Mouse (Mus musculus) G1E (cell line): ENCODE measurements around the gene Cfap161. TPM values are rescaled to one million over a fixed set of nuclear protein-coding genes. Genes with fewer than 3 reads are reported as not detected.

ENCODE experiments used
- ATAC-seq: 2 replicates; pipeline ENCODE4 v1.8.0; 2016; ENCODE audit warnings: mild to moderate bottlenecking; ENCODE audit not compliant: insufficient number of reproducible peaks, poor library complexity, low FRiP score, severe bottlenecking; ENCODE audit errors: extremely low read depth
- DNase-seq: peaks from one replicate; pipeline ENCODE4 v3.0.0; 2012; ENCODE audit warnings: low spot score
- H3K27me3 ChIP-seq: 2 replicates; pipeline ENCODE4 v1.6.1; 2012; ENCODE audit warnings: mild to moderate bottlenecking, low read length, inconsistent platforms; ENCODE audit not compliant: insufficient read depth
- H3K36me3 ChIP-seq: replicated peaks from 2 replicates; pipeline ENCODE3; 2012; ENCODE audit warnings: mild to moderate bottlenecking, inconsistent platforms
- H3K4me1 ChIP-seq: 2 replicates; pipeline ENCODE4 v1.6.1; 2012; ENCODE audit warnings: low read depth, low read length, inconsistent platforms, mixed read lengths; ENCODE audit not compliant: insufficient read depth
- H3K4me3 ChIP-seq: 2 replicates; pipeline ENCODE4 v1.5.1; 2012; ENCODE audit warnings: low read depth, mild to moderate bottlenecking, inconsistent platforms, low read length, moderate library complexity, mixed read lengths
- H3K9me3 ChIP-seq: replicated peaks from 2 replicates; pipeline ENCODE4 v1.6.1; 2012; ENCODE audit warnings: inconsistent platforms
- CTCF ChIP-seq: IDR thresholded peaks from 2 replicates; pipeline ENCODE4 v1.5.1; 2012; ENCODE audit warnings: low read depth, low read length, inconsistent platforms, mixed read lengths
- GATA1 ChIP-seq: IDR thresholded peaks from 2 replicates; pipeline ENCODE4 v1.6.1; 2012; ENCODE audit warnings: borderline replicate concordance, low read length, inconsistent platforms, mixed read lengths
- GATA2 ChIP-seq: IDR thresholded peaks from 2 replicates; pipeline ENCODE4 v1.6.1; 2012; ENCODE audit warnings: low read depth, low read length, inconsistent platforms, borderline replicate concordance
- POLR2AphosphoS5 ChIP-seq: IDR thresholded peaks from 2 replicates; pipeline ENCODE4 v1.6.1; 2012; ENCODE audit warnings: low read depth, low read length, inconsistent platforms; ENCODE audit not compliant: insufficient replicate concordance
- TAL1 ChIP-seq: conservative IDR thresholded peaks from 2 replicates; pipeline ENCODE4 v1.6.1; 2012; ENCODE audit warnings: low read depth, low read length, inconsistent platforms, mixed read lengths
- polyA plus RNA-seq: library from polyadenylated mRNA; stranded (reverse); fragments of >175 nt; gene quantifications from 2 replicates; pipeline ENCODE4 v1.2.3, GENCODE M21; 2012
- total RNA-seq, 2 experiments: library from RNA; stranded (forward) in 1 of 2; stranded (reverse) in 1 of 2; fragments of 200-1000 nt in 1 of 2; fragments of >200 nt in 1 of 2; fragmentation: Nextera tagmentation in 1 of 2; gene quantifications; 2 replicates each; pipeline ENCODE4 v1.2.3; 2014 to 2017

The Cfap161 gene
- total and polyA plus RNA-seq, 3 experiments = not detected

DNA sequence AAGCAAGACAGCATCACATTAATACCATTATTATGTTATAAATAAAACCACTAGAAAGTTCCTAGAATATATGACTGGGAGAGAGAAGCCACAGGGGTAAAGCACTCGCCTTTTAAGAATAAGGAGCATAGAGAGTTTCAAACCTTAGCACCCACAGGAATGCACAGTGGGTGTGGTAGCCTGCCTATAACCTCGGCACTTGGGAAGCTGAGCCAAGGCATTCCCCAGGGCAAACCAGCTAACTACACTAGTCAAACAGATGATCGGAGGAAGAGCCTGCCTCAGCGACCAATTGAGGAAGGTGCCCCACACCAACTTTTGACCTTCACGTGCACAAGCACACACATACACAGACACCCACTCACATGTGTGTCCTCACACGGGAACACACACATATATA is 63.4 kb downstream of the Cfap161 start:
- no peak for ATAC-seq
- no peak overlapping the region for H3K4me3 ChIP-seq
- TF ChIP-seq GATA1 (no peak), TAL1 (no peak), GATA2 (no peak), POLR2AphosphoS5 (no peak), CTCF (no peak)
- no peaks in the 10 kb centered on the region for H3K9me3 ChIP-seq
- no peaks in the 10 kb centered on the region for H3K4me1 ChIP-seq
- DNase-seq = no peak
- H3K27me3 ChIP-seq = peaks cover 5% of the 10 kb centered on the region
- no peaks in the 10 kb centered on the region for H3K36me3 ChIP-seq

DNA sequence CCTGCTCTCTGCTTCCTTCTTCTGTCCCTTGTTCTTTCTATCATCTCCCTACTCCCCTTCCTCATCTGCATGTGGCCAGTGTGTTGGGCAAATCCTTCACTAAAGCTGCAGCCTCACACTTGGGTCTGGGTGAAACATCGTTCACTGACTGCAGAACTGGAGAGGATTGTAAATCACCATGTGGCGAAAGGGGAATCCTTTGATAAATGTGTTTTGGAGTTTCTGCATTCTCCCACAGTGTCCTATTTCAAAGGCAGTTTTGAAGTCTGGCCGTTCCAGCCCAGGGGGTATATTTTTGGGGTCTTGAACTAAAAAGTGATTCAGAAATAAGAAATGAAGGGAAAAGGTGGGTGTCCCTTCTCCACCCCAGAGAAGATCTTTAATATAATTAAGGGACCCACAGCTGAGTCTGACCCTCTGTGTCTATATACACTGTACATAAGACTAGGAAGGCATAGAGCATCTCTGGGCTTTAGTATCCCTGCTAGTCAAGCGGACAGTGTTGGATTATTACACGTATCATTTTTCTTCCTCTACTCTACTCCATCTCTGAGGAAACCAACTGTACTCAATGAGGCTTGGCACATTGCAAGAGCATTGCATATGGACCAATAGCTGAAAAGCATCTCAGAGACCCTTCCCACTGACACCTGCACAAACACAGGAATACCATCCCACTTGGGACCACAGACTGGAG is 67.6 kb downstream of the Cfap161 start:
- ATAC-seq (no peak), DNase-seq (no peak)
- TF ChIP-seq TAL1 (no peak), POLR2AphosphoS5 (no peak), GATA1 (no peak), CTCF (no peak), GATA2 (no peak)
- H3K4me1 ChIP-seq = no peaks in the 10 kb centered on the region
- peaks cover 2% of the 10 kb centered on the region; the same call in 1 of the 2 replicates for H3K27me3 ChIP-seq
- H3K36me3 ChIP-seq = no peaks in the 10 kb centered on the region
- no peaks in the 10 kb centered on the region for H3K9me3 ChIP-seq
- no peak overlapping the region for H3K4me3 ChIP-seq

DNA sequence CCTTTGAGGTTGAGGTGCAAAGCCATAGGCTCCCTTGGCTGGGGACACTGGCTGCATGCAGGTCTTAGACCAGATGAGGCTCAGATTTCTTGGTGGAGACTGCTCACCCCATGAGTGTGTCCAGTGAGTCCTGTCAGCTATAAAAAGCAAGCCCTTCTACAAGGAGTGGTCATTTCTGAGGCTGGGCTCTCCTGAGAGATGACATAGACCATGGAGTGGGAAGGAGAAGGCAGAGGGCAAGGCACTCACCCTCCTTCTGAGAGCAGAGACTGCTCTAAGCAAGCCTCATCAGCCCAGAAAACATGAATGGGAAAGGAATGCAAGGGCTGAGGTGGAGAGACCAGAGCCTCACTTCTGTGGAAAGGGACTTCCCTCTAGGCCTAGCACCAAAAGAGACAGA is 68.9 kb downstream of the Cfap161 start:
- Histone ChIP-seq H3K4me1 (no peaks in the 10 kb centered on the region), H3K27me3 (no peaks in the 10 kb centered on the region; the same call in 1 of the 2 replicates), H3K9me3 (no peaks in the 10 kb centered on the region), H3K4me3 (no peak overlapping the region), H3K36me3 (no peaks in the 10 kb centered on the region)
- no peak for DNase-seq
- no peak for ATAC-seq
- TF ChIP-seq GATA1 (no peak), CTCF (no peak), POLR2AphosphoS5 (no peak)

DNA sequence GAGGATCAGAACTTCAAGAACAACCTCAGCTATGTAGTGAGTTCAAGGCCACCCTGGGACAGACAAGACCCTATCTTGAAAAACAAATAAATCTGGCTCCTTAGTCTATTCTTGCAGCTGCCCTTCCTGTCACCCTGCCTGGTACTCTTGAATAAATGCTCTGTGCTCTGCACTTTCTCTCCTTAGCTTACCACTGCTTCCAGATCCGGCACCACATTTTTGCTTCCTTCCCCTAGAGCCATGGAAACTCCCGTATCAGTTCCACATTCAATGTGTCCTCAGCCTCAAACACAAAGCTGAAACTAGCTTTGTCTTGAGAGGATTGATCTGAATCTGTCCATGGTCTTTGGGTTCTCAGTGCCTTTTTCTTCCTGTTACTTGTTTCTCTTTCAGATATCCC is 70.1 kb downstream of the Cfap161 start:
- Histone ChIP-seq H3K9me3 (no peaks in the 10 kb centered on the region), H3K27me3 (no peaks in the 10 kb centered on the region; the same call in 1 of the 2 replicates), H3K36me3 (no peaks in the 10 kb centered on the region), H3K4me3 (no peak overlapping the region), H3K4me1 (no peaks in the 10 kb centered on the region)
- DNase-seq (no peak), ATAC-seq (no peak)
- no peak for TF ChIP-seq CTCF
- TF ChIP-seq GATA1 = no peak
- no peak for TF ChIP-seq GATA2
- no peak for TF ChIP-seq POLR2AphosphoS5
- TF ChIP-seq TAL1 = no peak

Other genes starting within 250 kb of the Cfap161 start
- not detected in 2 replicates for gene Tmc3, start 210.0 kb downstream of the Cfap161 start, total RNA-seq (2014; fragmentation: Nextera tagmentation)
- gene Tmc3, start 210.0 kb downstream of the Cfap161 start, total RNA-seq (2017) = 0.12 and 0.71 TPM in 2 replicates
- gene Tmc3, start 210.0 kb downstream of the Cfap161 start, polyA plus RNA-seq = not detected in 2 replicates
- gene Stard5, start 162.9 kb downstream of the Cfap161 start, total RNA-seq (2014; fragmentation: Nextera tagmentation) = 6.6 and 8.7 TPM in 2 replicates
- 3.0 and 3.6 TPM in 2 replicates for gene Stard5, start 162.9 kb downstream of the Cfap161 start, total RNA-seq (2017)
- 0.47 and 0.57 TPM in 2 replicates for gene Stard5, start 162.9 kb downstream of the Cfap161 start, polyA plus RNA-seq
- gene Il16, start 49.2 kb downstream of the Cfap161 start, total RNA-seq (2014; fragmentation: Nextera tagmentation) = 0.53 TPM in 1 of 2 replicates, not detected in the other
- gene Il16, start 49.2 kb downstream of the Cfap161 start, total RNA-seq (2017) = 0.87 and 1.1 TPM in 2 replicates
- 0.02 and 0.06 TPM in 2 replicates for gene Il16, start 49.2 kb downstream of the Cfap161 start, polyA plus RNA-seq
- 5.7 and 6.9 TPM in 2 replicates for gene Tlnrd1, start 89.4 kb upstream of the Cfap161 start, total RNA-seq (2014; fragmentation: Nextera tagmentation)
- 3.7 and 6.6 TPM in 2 replicates for gene Tlnrd1, start 89.4 kb upstream of the Cfap161 start, total RNA-seq (2017)
- gene Tlnrd1, start 89.4 kb upstream of the Cfap161 start, polyA plus RNA-seq = 21.2 and 28.8 TPM in 2 replicates
- gene Mesd, start 89.6 kb upstream of the Cfap161 start, total RNA-seq (2014; fragmentation: Nextera tagmentation) = 25.0 and 28.7 TPM in 2 replicates
- 33.6 and 41.0 TPM in 2 replicates for gene Mesd, start 89.6 kb upstream of the Cfap161 start, total RNA-seq (2017)
- 20.2 and 68.0 TPM in 2 replicates for gene Mesd, start 89.6 kb upstream of the Cfap161 start, polyA plus RNA-seq